Mouse (Mus musculus) bone marrow, adult 2 months (tissue): ENCODE measurements at regions not wholly inside any gene's neighbourhood (a gene's known extent, or its start where the extent isn't known, plus 50 kb on each side); places are given as distances from the start of the nearest gene placed in this dataset.

Experiments
- H3K27ac ChIP-seq: fragments of 200-500 bp; 2 replicates; pipeline ENCODE4 v1.5.1; 2012; ENCODE audit warnings: low read depth, mild to moderate bottlenecking, control low read depth, inconsistent platforms, low read length; ENCODE audit not compliant: control insufficient read depth, poor library complexity, insufficient read depth
- H3K4me1 ChIP-seq: fragments of 200-500 bp; 2 replicates; pipeline ENCODE4 v1.6.1; 2011; ENCODE audit warnings: low read length; ENCODE audit not compliant: control insufficient read depth, insufficient read depth
- H3K4me3 ChIP-seq: fragments of 200-500 bp; replicated peaks from 2 replicates; pipeline ENCODE3; 2011; ENCODE audit warnings: mild to moderate bottlenecking, low read depth, low read length, control low read depth; ENCODE audit not compliant: control insufficient read depth
- CTCF ChIP-seq: fragments of 200-500 bp; IDR thresholded peaks from 2 replicates; pipeline ENCODE4 v1.5.1; 2011; ENCODE audit warnings: low read length, control low read depth; ENCODE audit not compliant: control insufficient read depth, insufficient read depth
- POLR2A ChIP-seq: fragments of 200-500 bp; IDR thresholded peaks from 2 replicates; pipeline ENCODE4 v1.6.1; 2011; ENCODE audit warnings: low read depth, mild to moderate bottlenecking, control low read depth, low read length, borderline replicate concordance; ENCODE audit not compliant: control insufficient read depth
- WGBS: fragments of 180-500 bp; shearing (Covaris S2); methylation state at CpG from one replicate; pipeline ENCODE4 v1.1.7; 2018; 5-methylcytosine and 5-hydroxymethylcytosine counted together

DNA sequence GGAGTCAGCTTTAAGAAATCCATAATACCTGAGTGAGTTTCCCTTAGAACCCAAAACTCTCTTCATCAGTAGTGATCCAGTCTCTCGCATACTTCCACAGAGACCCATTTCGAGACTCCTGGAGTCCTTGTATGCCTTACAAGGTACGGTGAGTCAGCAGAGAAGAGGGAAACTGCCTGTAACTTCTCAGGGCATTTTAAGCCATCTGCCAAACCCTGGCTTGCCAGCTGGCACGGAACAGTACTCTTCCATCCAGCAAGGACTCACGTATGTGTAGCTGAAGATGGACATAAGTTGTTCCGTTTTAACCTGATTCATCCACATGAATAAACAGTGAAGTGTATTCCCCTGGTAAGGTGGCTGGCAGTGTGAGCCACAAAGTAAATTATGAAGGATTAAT lies 267.0 kb downstream of the Mreg start:
- no peak overlapping the region for H3K4me3 ChIP-seq
- TF ChIP-seq CTCF = no peak
- no peak for TF ChIP-seq POLR2A
- WGBS = 30% methylated on average over 6 of the region's 6 CpGs
- no peaks in the 10 kb centered on the region for H3K4me1 ChIP-seq
- H3K27ac ChIP-seq = no peak overlapping the region

DNA sequence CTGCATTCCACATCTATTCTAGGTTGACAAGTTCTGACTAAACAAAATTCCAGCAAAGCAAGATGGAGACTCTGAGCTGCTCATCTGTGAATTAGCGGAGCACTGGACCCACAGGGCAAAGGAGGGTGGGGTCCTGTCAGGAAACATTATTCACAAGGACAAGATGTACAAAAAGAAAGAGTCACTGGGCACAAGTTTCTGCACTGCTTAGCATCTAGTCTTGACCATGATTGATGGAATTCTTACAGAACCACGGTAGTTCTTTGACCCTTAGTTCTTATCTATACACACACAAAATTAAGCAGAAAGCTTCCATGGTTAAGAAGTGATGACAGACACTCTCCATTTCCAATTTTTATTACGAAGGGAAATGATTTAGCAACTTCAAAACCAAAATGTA lies 267.6 kb downstream of the Mreg start:
- TF ChIP-seq POLR2A (no peak), CTCF (no peak)
- no peak overlapping the region for H3K27ac ChIP-seq
- no peaks in the 10 kb centered on the region for H3K4me1 ChIP-seq
- 64% methylated on average over 3 of the region's 3 CpGs for WGBS
- H3K4me3 ChIP-seq = no peak overlapping the region

DNA sequence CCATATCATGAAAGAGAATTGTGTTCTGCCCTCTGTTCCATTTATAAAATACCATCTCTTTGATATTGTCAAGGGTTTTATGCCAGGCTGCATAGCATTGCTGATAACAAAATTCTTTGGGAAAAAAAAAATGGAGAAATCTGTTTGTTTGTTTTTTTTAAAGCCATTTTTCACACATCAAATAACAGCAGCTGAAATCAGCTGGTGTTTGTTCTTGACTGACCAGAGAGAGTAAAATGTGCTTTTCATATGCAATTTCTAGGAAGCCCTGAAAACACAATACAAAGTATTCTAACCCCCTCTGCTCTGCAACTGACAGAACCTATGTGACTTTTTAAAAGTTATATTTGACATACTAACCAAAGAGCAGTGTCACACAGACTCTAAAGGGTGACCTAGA lies 270.0 kb downstream of the Mreg start:
- H3K4me1 ChIP-seq = no peaks in the 10 kb centered on the region
- H3K4me3 ChIP-seq = no peak overlapping the region
- TF ChIP-seq POLR2A (no peak), CTCF (no peak)
- no peak overlapping the region for H3K27ac ChIP-seq

DNA sequence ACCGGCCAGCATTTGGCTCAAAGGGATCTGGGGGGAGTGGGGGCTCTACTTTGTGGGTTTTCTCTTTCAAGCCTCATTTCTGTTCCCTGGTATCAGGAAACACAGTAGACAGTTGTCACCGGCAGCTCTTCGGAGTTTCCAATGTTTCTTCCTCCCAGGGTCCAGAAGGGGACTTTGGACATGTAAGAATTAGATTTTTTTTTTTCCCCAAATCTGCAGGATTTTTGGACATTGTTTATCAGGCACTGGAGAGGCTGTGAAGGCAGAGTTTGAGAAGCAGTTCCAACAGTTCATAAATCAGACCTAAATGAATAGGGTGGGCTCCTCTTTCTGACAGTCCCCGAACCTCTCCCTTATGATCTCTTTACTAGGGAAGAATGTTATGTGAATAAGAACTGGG lies 270.4 kb downstream of the Mreg start:
- TF ChIP-seq CTCF (no peak), POLR2A (no peak)
- H3K4me1 ChIP-seq = no peaks in the 10 kb centered on the region
- H3K27ac ChIP-seq = no peak overlapping the region
- H3K4me3 ChIP-seq = no peak overlapping the region
- 82% methylated on average over 4 of the region's 4 CpGs for WGBS

DNA sequence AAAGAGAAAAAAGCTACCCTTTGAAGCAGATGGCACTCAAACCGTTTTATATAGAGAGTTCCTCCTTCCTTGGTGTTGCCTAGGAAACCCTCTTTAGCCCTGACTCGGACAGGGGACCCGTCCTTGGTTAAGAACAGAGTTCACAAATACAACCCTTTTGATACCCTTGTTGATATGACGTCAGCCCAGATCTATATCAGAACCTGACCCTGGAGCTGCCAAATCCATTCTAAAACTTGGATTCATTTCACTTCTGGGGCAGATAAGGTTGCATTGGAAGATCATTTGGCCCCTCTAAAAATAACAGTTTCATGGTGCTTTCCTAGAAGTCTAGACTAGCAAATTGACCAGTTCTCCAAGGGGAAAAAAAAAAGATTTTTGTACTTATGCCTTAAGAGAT lies 271.2 kb downstream of the Mreg start:
- WGBS = 41% methylated on average over 4 of the region's 4 CpGs
- no peak overlapping the region for H3K27ac ChIP-seq
- H3K4me1 ChIP-seq = no peaks in the 10 kb centered on the region
- H3K4me3 ChIP-seq = no peak overlapping the region
- TF ChIP-seq POLR2A (no peak), CTCF (no peak)

DNA sequence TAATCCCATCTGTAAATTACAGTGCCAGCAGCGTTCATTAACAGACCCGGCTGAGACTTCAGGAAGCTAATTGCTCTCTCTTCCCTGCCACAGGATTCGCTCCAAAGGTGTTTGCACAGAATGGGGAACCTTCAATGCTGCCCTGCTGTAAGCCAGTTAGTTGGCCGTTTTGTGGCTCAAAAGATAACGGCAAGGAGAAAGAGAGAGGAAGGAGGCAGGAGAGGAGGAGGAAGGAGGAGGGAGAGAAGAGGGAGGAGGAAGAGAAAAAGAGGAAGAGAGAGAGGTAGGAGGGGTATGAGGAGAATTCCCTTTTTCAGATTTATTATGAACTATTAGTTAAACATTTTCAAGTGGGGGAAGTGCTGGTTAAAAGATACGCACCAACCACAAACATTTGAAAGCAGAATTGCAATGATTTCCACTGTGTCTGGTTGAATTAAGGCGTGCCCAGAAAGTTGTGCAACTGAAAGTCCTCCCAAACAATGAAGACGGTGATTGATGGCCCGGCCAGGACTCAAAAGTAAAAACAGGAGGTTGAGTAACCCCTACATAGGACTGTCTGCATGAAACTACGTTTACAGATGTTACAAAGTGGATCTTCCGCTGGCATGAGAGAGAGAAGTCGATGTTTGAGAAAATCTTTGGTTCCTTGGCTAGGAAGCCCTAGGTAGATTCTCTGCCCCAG lies 273.6 kb downstream of the Mreg start:
- Histone ChIP-seq H3K27ac (peak overlapping the region; percentile 56), H3K4me1 (no peaks in the 10 kb centered on the region), H3K4me3 (no peak overlapping the region)
- WGBS = 2% methylated on average over 12 of the region's 12 CpGs
- TF ChIP-seq POLR2A (no peak), CTCF (no peak)

DNA sequence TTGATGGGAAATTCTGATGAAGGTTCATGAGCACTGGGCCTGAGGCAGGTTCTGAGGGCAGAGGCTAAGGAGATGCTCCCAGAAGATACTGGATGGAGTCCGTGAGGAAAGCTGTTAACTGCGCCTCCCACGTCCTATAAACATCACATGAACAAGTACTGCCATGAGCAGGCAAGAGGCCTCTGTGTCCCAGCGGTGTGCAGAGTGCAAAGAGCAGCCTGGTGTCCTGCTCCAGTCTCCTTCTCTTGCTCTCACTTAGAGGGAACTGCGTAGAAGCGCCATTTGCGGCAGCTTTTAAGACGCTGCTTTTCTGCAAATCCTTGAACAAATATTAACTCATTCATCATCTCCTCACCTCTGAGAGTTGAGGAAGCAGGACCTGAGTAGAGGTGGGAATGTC lies 274.2 kb downstream of the Mreg start:
- Histone ChIP-seq H3K27ac (peak overlapping the region; percentile 56; the same call in 1 of the 2 replicates), H3K4me1 (no peaks in the 10 kb centered on the region), H3K4me3 (no peak overlapping the region)
- WGBS = 36% methylated on average over 8 of the region's 8 CpGs
- no peak for TF ChIP-seq POLR2A
- TF ChIP-seq CTCF = no peak

DNA sequence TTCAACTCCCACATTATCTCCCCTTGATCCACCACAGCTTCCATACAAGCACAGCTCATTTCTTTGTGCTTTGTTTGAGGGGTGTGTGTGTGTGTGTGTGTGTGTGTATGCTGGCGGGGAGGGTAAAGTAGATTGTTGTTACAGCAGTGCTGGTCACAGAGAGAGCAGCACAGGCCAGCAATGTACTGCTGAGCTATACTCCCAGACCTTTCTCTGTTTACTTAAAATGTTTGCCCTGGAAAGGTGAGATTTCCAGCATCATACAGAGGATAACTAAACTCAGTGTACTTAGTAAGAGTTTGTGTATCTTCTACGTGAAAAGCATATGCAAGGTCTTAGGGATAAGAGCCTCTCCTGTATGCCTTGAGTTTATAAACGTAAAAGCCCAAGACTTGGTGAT lies 274.9 kb downstream of the Mreg start:
- WGBS = 88% methylated on average over 3 of the region's 3 CpGs
- no peaks in the 10 kb centered on the region for H3K4me1 ChIP-seq
- H3K27ac ChIP-seq = no peak overlapping the region; the same call in 1 of the 2 replicates
- no peak overlapping the region for H3K4me3 ChIP-seq
- TF ChIP-seq CTCF (no peak), POLR2A (no peak)
